Mouse (Mus musculus): ENCODE data around the gene Retnlb.

DNA sequence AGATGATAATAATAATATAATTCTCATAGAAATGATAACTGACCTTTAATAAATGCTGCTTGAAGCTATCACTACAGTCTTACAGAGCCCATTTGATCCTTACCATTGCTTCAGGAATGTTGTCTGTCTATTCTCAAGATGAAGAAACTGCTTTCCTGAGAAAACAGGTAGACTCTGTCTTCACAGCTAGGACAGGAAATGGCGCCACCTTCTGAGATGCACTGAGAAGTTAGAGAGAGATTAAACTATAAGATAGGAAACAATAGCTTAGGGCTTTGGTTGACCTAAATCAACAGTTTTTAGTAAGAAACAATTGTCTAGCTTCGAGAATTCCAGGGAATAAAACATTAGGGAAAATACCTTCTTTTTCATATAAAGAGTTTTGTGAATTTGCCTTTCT is 7.3 kb upstream of the Retnlb start:
- peak; percentile 39; the same call in 1 of the 2 replicates for TF ChIP-seq CTCF (IDR thresholded peaks at IDR 0.05; ENCODE audit: low read depth)
- no peak for TF ChIP-seq EP300 (optimal IDR thresholded peaks at IDR 0.05)
